Mouse (Mus musculus): ENCODE data around the gene Unc45a. TPM values are rescaled to one million over a fixed set of nuclear protein-coding genes. Genes with fewer than 3 reads are reported as not detected.

The Unc45a gene
- polyA plus RNA-seq, 1 experiment from 2014 or later, result 32.3 TPM

- Histone ChIP-seq H3K4me2 (ENCODE audit: low read depth, low read length) (no peak overlapping the region), H3K9me3 (ENCODE audit: control insufficient read depth, low read length) (no peaks in the 10 kb centered on the region), H3K9ac (replicated peaks; ENCODE audit: low read depth, low read length) (no peak overlapping the region), H3K4me3 (ENCODE audit: low read depth, low read length) (no peak overlapping the region), H3K27ac (ENCODE audit: low read depth, low read length) (no peak overlapping the region), H3K27me3 (ENCODE audit: control insufficient read depth, insufficient read depth, low read length) (no peaks in the 10 kb centered on the region), H3K36me3 (ENCODE audit: control insufficient read depth, insufficient read depth, low read length) (no peaks in the 10 kb centered on the region), H3K4me1 (ENCODE audit: control insufficient read depth, insufficient read depth, low read length) (no peaks in the 10 kb centered on the region)
- 76% methylated on average over 9 of the region's 9 CpGs for WGBS
- no peak for ATAC-seq (ENCODE audit: low read depth)
Observed at GRCm38 (mm10) chr7:80375376-80376039, 34.7 kb upstream of the Unc45a start.

- no peak overlapping the region for H3K27ac ChIP-seq (ENCODE audit: low read depth, low read length)
- H3K4me3 ChIP-seq (ENCODE audit: low read depth, low read length), result no peak overlapping the region
- H3K36me3 ChIP-seq (ENCODE audit: control insufficient read depth, insufficient read depth, low read length), result no peaks in the 10 kb centered on the region
- H3K27me3 ChIP-seq (ENCODE audit: control insufficient read depth, insufficient read depth, low read length), result no peaks in the 10 kb centered on the region
- H3K4me2 ChIP-seq (ENCODE audit: low read depth, low read length), result no peak overlapping the region
- H3K4me1 ChIP-seq (ENCODE audit: control insufficient read depth, insufficient read depth, low read length), result peaks cover 5% of the 10 kb centered on the region; the same call in 1 of the 2 replicates
- no peak for ATAC-seq (ENCODE audit: low read depth)
- WGBS, result 84% methylated on average over 3 of the region's 3 CpGs
- H3K9ac ChIP-seq (replicated peaks; ENCODE audit: low read depth, low read length), result no peak overlapping the region
- no peaks in the 10 kb centered on the region for H3K9me3 ChIP-seq (ENCODE audit: control insufficient read depth, low read length)
Observed at GRCm38 (mm10) chr7:80374733-80375132, 33.9 kb upstream of the Unc45a start.

GRCm38 (mm10) chr7:80374280-80374679 lies 33.5 kb upstream of the Unc45a start:
- Histone ChIP-seq H3K4me2 (ENCODE audit: low read depth, low read length) (no peak overlapping the region), H3K27ac (ENCODE audit: low read depth, low read length) (no peak overlapping the region), H3K9me3 (ENCODE audit: control insufficient read depth, low read length) (no peaks in the 10 kb centered on the region)

GRCm38 (mm10) chr7:80373850-80374249 lies 33.0 kb upstream of the Unc45a start:
- H3K27me3 ChIP-seq (ENCODE audit: control insufficient read depth, insufficient read depth, low read length), result no peaks in the 10 kb centered on the region
- H3K9me3 ChIP-seq (ENCODE audit: control insufficient read depth, low read length), result no peaks in the 10 kb centered on the region
- 79% methylated on average over 12 of the region's 12 CpGs for WGBS
- H3K4me3 ChIP-seq (ENCODE audit: low read depth, low read length), result no peak overlapping the region
- no peak for ATAC-seq (ENCODE audit: low read depth)
- no peak overlapping the region for H3K4me2 ChIP-seq (ENCODE audit: low read depth, low read length)
- H3K36me3 ChIP-seq (ENCODE audit: control insufficient read depth, insufficient read depth, low read length), result no peaks in the 10 kb centered on the region
- H3K27ac ChIP-seq (ENCODE audit: low read depth, low read length), result no peak overlapping the region
- H3K9ac ChIP-seq (replicated peaks; ENCODE audit: low read depth, low read length), result no peak overlapping the region
- H3K4me1 ChIP-seq (ENCODE audit: control insufficient read depth, insufficient read depth, low read length), result peaks cover 14% of the 10 kb centered on the region

More at GRCm38 (mm10) chr7:80374280-80374679, 33.5 kb upstream of the Unc45a start:
- Histone ChIP-seq H3K27me3 (ENCODE audit: control insufficient read depth, insufficient read depth, low read length) (no peaks in the 10 kb centered on the region), H3K9ac (replicated peaks; ENCODE audit: low read depth, low read length) (no peak overlapping the region), H3K4me3 (ENCODE audit: low read depth, low read length) (no peak overlapping the region), H3K4me1 (ENCODE audit: control insufficient read depth, insufficient read depth, low read length) (peaks cover 10% of the 10 kb centered on the region), H3K36me3 (ENCODE audit: control insufficient read depth, insufficient read depth, low read length) (no peaks in the 10 kb centered on the region)
- no peak for ATAC-seq (ENCODE audit: low read depth)
- WGBS, result 49% methylated on average over 3 of the region's 3 CpGs

GRCm38 (mm10) chr7:80373352-80373751 lies 32.5 kb upstream of the Unc45a start:
- Histone ChIP-seq H3K4me3 (ENCODE audit: low read depth, low read length) (no peak overlapping the region), H3K36me3 (ENCODE audit: control insufficient read depth, insufficient read depth, low read length) (peaks cover 4% of the 10 kb centered on the region; the same call in 1 of the 2 replicates), H3K4me1 (ENCODE audit: control insufficient read depth, insufficient read depth, low read length) (peaks cover 15% of the 10 kb centered on the region), H3K27me3 (ENCODE audit: control insufficient read depth, insufficient read depth, low read length) (no peaks in the 10 kb centered on the region), H3K9me3 (ENCODE audit: control insufficient read depth, low read length) (no peaks in the 10 kb centered on the region), H3K9ac (replicated peaks; ENCODE audit: low read depth, low read length) (no peak overlapping the region), H3K4me2 (ENCODE audit: low read depth, low read length) (no peak overlapping the region), H3K27ac (ENCODE audit: low read depth, low read length) (no peak overlapping the region)
- no peak for ATAC-seq (ENCODE audit: low read depth)
- 91% methylated on average over 4 of the region's 4 CpGs for WGBS

GRCm38 (mm10) chr7:80372667-80373066 lies 31.9 kb upstream of the Unc45a start:
- no peaks in the 10 kb centered on the region for H3K9me3 ChIP-seq (ENCODE audit: control insufficient read depth, low read length)
- no peak overlapping the region for H3K4me2 ChIP-seq (ENCODE audit: low read depth, low read length)
- H3K9ac ChIP-seq (replicated peaks; ENCODE audit: low read depth, low read length), result no peak overlapping the region
- H3K27me3 ChIP-seq (ENCODE audit: control insufficient read depth, insufficient read depth, low read length), result no peaks in the 10 kb centered on the region
- H3K27ac ChIP-seq (ENCODE audit: low read depth, low read length), result no peak overlapping the region
- peaks cover 15% of the 10 kb centered on the region for H3K4me1 ChIP-seq (ENCODE audit: control insufficient read depth, insufficient read depth, low read length)
- 68% methylated on average over 2 of the region's 2 CpGs for WGBS
- H3K36me3 ChIP-seq (ENCODE audit: control insufficient read depth, insufficient read depth, low read length), result peaks cover 10% of the 10 kb centered on the region; the same call in 1 of the 2 replicates
- no peak overlapping the region for H3K4me3 ChIP-seq (ENCODE audit: low read depth, low read length)
- no peak for ATAC-seq (ENCODE audit: low read depth)

GRCm38 (mm10) chr7:80372166-80372565 lies 31.4 kb upstream of the Unc45a start:
- WGBS, result 83% methylated on average over 3 of the region's 3 CpGs
- H3K9me3 ChIP-seq (ENCODE audit: control insufficient read depth, low read length), result no peaks in the 10 kb centered on the region
- no peak overlapping the region for H3K9ac ChIP-seq (replicated peaks; ENCODE audit: low read depth, low read length)
- no peak overlapping the region for H3K4me3 ChIP-seq (ENCODE audit: low read depth, low read length)
- no peaks in the 10 kb centered on the region for H3K27me3 ChIP-seq (ENCODE audit: control insufficient read depth, insufficient read depth, low read length)
- H3K27ac ChIP-seq (ENCODE audit: low read depth, low read length), result no peak overlapping the region
- H3K4me1 ChIP-seq (ENCODE audit: control insufficient read depth, insufficient read depth, low read length), result peaks cover 15% of the 10 kb centered on the region
- no peak for ATAC-seq (ENCODE audit: low read depth)
- peaks cover 13% of the 10 kb centered on the region; the same call in 1 of the 2 replicates for H3K36me3 ChIP-seq (ENCODE audit: control insufficient read depth, insufficient read depth, low read length)
- H3K4me2 ChIP-seq (ENCODE audit: low read depth, low read length), result no peak overlapping the region

- peak within 1 kb of the TSS; percentile 83 for H3K4me3 ChIP-seq (ENCODE audit: low read depth, low read length)
- H3K4me1 ChIP-seq (ENCODE audit: control insufficient read depth, insufficient read depth, low read length), result peaks cover 15% of the 10 kb centered on the region
- under 1% methylated on average over 42 of the region's 86 CpGs for WGBS
- H3K9me3 ChIP-seq (ENCODE audit: control insufficient read depth, low read length), result no peaks in the 10 kb centered on the region
- H3K4me2 ChIP-seq (ENCODE audit: low read depth, low read length), result peak within 1 kb of the TSS; percentile 70
- H3K9ac ChIP-seq (replicated peaks; ENCODE audit: low read depth, low read length), result peak within 1 kb of the TSS; percentile 90
- peak; percentile 84 for ATAC-seq (ENCODE audit: low read depth)
- no peaks in the 10 kb centered on the region for H3K27me3 ChIP-seq (ENCODE audit: control insufficient read depth, insufficient read depth, low read length)
- peaks cover 22% of the 10 kb centered on the region for H3K36me3 ChIP-seq (ENCODE audit: control insufficient read depth, insufficient read depth, low read length)
- H3K27ac ChIP-seq (ENCODE audit: low read depth, low read length), result peak within 1 kb of the TSS; percentile 83
Observed at GRCm38 (mm10) chr7:80371041-80371751, 30.4 kb upstream of the Unc45a start, which contains the start of gene Man2a2. Man2a2 (minus strand) TSS chr7:80371375.

- Histone ChIP-seq H3K9me3 (ENCODE audit: control insufficient read depth, low read length) (no peaks in the 10 kb centered on the region), H3K36me3 (ENCODE audit: control insufficient read depth, insufficient read depth, low read length) (peaks cover 22% of the 10 kb centered on the region), H3K27ac (ENCODE audit: low read depth, low read length) (peak overlapping the region; percentile 83), H3K27me3 (ENCODE audit: control insufficient read depth, insufficient read depth, low read length) (no peaks in the 10 kb centered on the region), H3K4me3 (ENCODE audit: low read depth, low read length) (peak overlapping the region; percentile 83), H3K4me1 (ENCODE audit: control insufficient read depth, insufficient read depth, low read length) (peaks cover 15% of the 10 kb centered on the region), H3K9ac (replicated peaks; ENCODE audit: low read depth, low read length) (peak overlapping the region; percentile 90), H3K4me2 (ENCODE audit: low read depth, low read length) (peak overlapping the region; percentile 70)
- ATAC-seq (ENCODE audit: low read depth), result peak; percentile 62
- WGBS, result under 1% methylated on average over 30 of the region's 31 CpGs
Observed at GRCm38 (mm10) chr7:80370649-80371040, 29.8 kb upstream of the Unc45a start.

All from neural tube, embryonic 14.5 days (tissue).